In genomic region chr12:79942563-79943131, GRCm38 (mm10) we compare ENCODE assay signal across 11 mouse cellular contexts.
DNase-seq lines count a peak whose midpoint lies in the region; TF ChIP-seq lines count a peak whose summit lies in the region.
"Had no signal": no experiment of that assay in that cellular context is flagged by ENCODE, and none has a peak within 500 bp of the region (broad histone marks: within the 10 kb centered on the region; RNA-seq: fewer than 3 reads in every experiment).

No protein-coding gene starts in this region.

- no peak for TF ChIP-seq CTCF in kidney, adult 2 months (conservative IDR thresholded peaks at IDR 0.05; ENCODE audit: insufficient read depth, insufficient read length, low read depth, low read length)

- peak; percentile 37 for DNase-seq in kidney, adult 2 months
- no peak for DNase-seq in kidney, adult 11 months
- peak; percentile 40 for DNase-seq in embryonic facial prominence, embryonic 10.5 days (ENCODE audit: low spot score)
- DNase-seq in gastrocnemius, postnatal 36 days, result peak; percentile 56 to 71
- DNase-seq in B cell, adult 2 months, result no peak
- DNase-seq in neural tube, embryonic 10.5 days (ENCODE audit: extremely low spot score, low spot score), result no peak
- DNase-seq: adrenal gland, postnatal 25 days; forebrain, postnatal 0 days; retina, postnatal 1 day had no signal

- H3K27ac ChIP-seq in kidney, adult 2 months (ENCODE audit: insufficient read depth, low read depth, low read length), result 0 out of 2 replicates have a peak overlapping the region, but pooled peaks have one; percentile 10
- H3K27ac ChIP-seq in embryonic facial prominence, embryonic 10.5 days (replicated peaks), result peak overlapping the region; percentile 85
- H3K27ac ChIP-seq: midbrain, embryonic 13.5 days had no signal

- H3ac ChIP-seq in myocyte (ENCODE audit: control insufficient read depth, insufficient read length), result no peak overlapping the region

- H3K79me2 ChIP-seq in myocyte (ENCODE audit: control insufficient read depth, insufficient read depth), result no peaks in the 10 kb centered on the region

- no peak for TF ChIP-seq POLR2A in kidney, adult 2 months (IDR thresholded peaks at IDR 0.05; ENCODE audit: low read depth, low read length)
- TF ChIP-seq POLR2A in myocyte (IDR thresholded peaks at IDR 0.05; ENCODE audit: insufficient read length, low read depth), result no peak

- 55% methylated on average over 10 of the region's 10 CpGs for WGBS in kidney, adult 2 months
- 34% methylated on average over 10 of the region's 10 CpGs for WGBS in embryonic facial prominence, embryonic 10.5 days

- no peaks in the 10 kb centered on the region for H3K4me1 ChIP-seq in kidney, adult 2 months (ENCODE audit: control insufficient read depth, insufficient read depth, low read length)
- H3K4me1 ChIP-seq in embryonic facial prominence, embryonic 10.5 days, result peaks cover 57% of the 10 kb centered on the region

- H3K27me3 ChIP-seq in kidney, adult 2 months (replicated peaks; ENCODE audit: control insufficient read depth, insufficient read depth, low read length), result no peaks in the 10 kb centered on the region
- no peaks in the 10 kb centered on the region for H3K27me3 ChIP-seq in embryonic facial prominence, embryonic 10.5 days (replicated peaks; ENCODE audit: low read depth, poor library complexity, severe bottlenecking)
- H3K27me3 ChIP-seq in myocyte (ENCODE audit: control insufficient read depth, insufficient read depth, insufficient read length), result no peaks in the 10 kb centered on the region
- H3K27me3 ChIP-seq: midbrain, embryonic 13.5 days had no signal

- intact Hi-C loops in gastrocnemius, postnatal 36 days (cut with DNase I), result no loop called here

- H3K9me3 ChIP-seq in embryonic facial prominence, embryonic 10.5 days, result no peaks in the 10 kb centered on the region
- H3K9me3 ChIP-seq: midbrain, embryonic 13.5 days had no signal

- peak overlapping the region; percentile 32 for H3K4me2 ChIP-seq in myocyte (ENCODE audit: low read depth)
- H3K4me2 ChIP-seq: midbrain, embryonic 13.5 days had no signal

- H3K36me3 ChIP-seq in kidney, adult 2 months (ENCODE audit: control insufficient read depth, insufficient read depth, low read length), result no peaks in the 10 kb centered on the region
- no peaks in the 10 kb centered on the region for H3K36me3 ChIP-seq in embryonic facial prominence, embryonic 10.5 days (replicated peaks)
- no peaks in the 10 kb centered on the region for H3K36me3 ChIP-seq in myocyte (ENCODE audit: control insufficient read depth, insufficient read depth)
- H3K36me3 ChIP-seq: midbrain, embryonic 13.5 days had no signal

- no peak overlapping the region for H3K4me3 ChIP-seq in kidney, adult 2 months (ENCODE audit: insufficient read depth, low read depth, low read length)
- no peak overlapping the region for H3K4me3 ChIP-seq in embryonic facial prominence, embryonic 10.5 days
- H3K4me3 ChIP-seq in myocyte, result no peak overlapping the region
- H3K4me3 ChIP-seq: midbrain, embryonic 13.5 days had no signal

TF ChIP-seq in myocyte, 11 proteins besides CTCF, POLR2A, EP300 and RAD21:
- TF ChIP-seq MYOG (IDR thresholded peaks at IDR 0.05; ENCODE audit: control insufficient read depth in 1 of 3, insufficient read depth in 1 of 3, insufficient read length in 2 of 3, low read depth in 2 of 3) (no peak), MYOD1 (IDR thresholded peaks at IDR 0.05; ENCODE audit: control insufficient read depth in 1 of 3, insufficient read length in 2 of 3, low read depth in 2 of 3) (peak in 2 of 3 experiments; percentile 32 to 47)

Comparison
In these comparisons a context has a peak if more than half of its experiments do, and no peak if none do; other contexts are left out.
1. DNase-seq: peak in kidney, adult 2 months (single experiment), embryonic facial prominence, embryonic 10.5 days (single experiment) and gastrocnemius, postnatal 36 days (2 of 2); none in kidney, adult 11 months (single experiment), B cell, adult 2 months (0 of 2) and neural tube, embryonic 10.5 days (single experiment).